Mouse (Mus musculus): ENCODE measurements around the gene Zfp800.

GRCm38 (mm10) chr6:28309692-28310091 lies 88.1 kb downstream of the Zfp800 start:
- TF ChIP-seq CTCF (IDR thresholded peaks at IDR 0.05; ENCODE audit: borderline replicate concordance, control insufficient read depth, extremely low read depth, insufficient read depth, low read length, poor library complexity) (no peak), POLR2A (IDR thresholded peaks at IDR 0.05; ENCODE audit: control insufficient read depth, extremely low read depth, insufficient read depth, low read length, poor library complexity) (no peak)
